Mouse (Mus musculus) cerebral cortex, adult 2 months (tissue): ENCODE measurements around the gene Appl1.

Experiments used
- WGBS: fragments of 180-500 bp; shearing (Covaris S2); methylation state at CpG from one replicate; pipeline ENCODE4 v1.1.7; 2018; 5-methylcytosine and 5-hydroxymethylcytosine counted together

Gene Appl1

GRCm38 (mm10) chr14:26971106-26971789 lies at the start of gene Appl1:
Gene Appl1 (minus strand): TSS chr14:26971232.
- WGBS, result 20% methylated on average over 10 of the region's 10 CpGs

- 77% methylated on average over 14 of the region's 14 CpGs for WGBS
These were observed 48.8 kb upstream of the Appl1 start for GRCm38 (mm10) chr14:27019850-27020249.

- WGBS, result 89% methylated on average over 2 of the region's 2 CpGs
These were observed 46.9 kb upstream of the Appl1 start for GRCm38 (mm10) chr14:27017936-27018335.

- WGBS, result 88% methylated on average over 4 of the region's 4 CpGs
These were observed 42.6 kb upstream of the Appl1 start for GRCm38 (mm10) chr14:27013658-27014057.

GRCm38 (mm10) chr14:27011561-27011960 lies 40.5 kb upstream of the Appl1 start:
- 86% methylated on average over 5 of the region's 5 CpGs for WGBS

- 52% methylated on average over 6 of the region's 6 CpGs for WGBS
These were observed 34.9 kb upstream of the Appl1 start for GRCm38 (mm10) chr14:27005937-27006336.

- 79% methylated on average over 7 of the region's 7 CpGs for WGBS
These were observed 33.9 kb upstream of the Appl1 start for GRCm38 (mm10) chr14:27004906-27005305.

- 21% methylated on average over 11 of the region's 11 CpGs for WGBS
These were observed 29.4 kb upstream of the Appl1 start for GRCm38 (mm10) chr14:27000386-27000785.

- WGBS, result 10% methylated on average over 16 of the region's 16 CpGs
These were observed 23.2 kb upstream of the Appl1 start, which contains the start of gene Hesx1 for GRCm38 (mm10) chr14:26994211-26994741. Gene Hesx1 (plus strand): TSS chr14:26994416.

GRCm38 (mm10) chr14:26993427-26993826 lies 22.4 kb upstream of the Appl1 start:
- 78% methylated on average over 3 of the region's 3 CpGs for WGBS

- WGBS, result 82% methylated on average over 18 of the region's 18 CpGs
These were observed 20.6 kb upstream of the Appl1 start for GRCm38 (mm10) chr14:26991622-26992021.

- 70% methylated on average over 2 of the region's 2 CpGs for WGBS
These were observed 17.7 kb upstream of the Appl1 start for GRCm38 (mm10) chr14:26988694-26989093.

- WGBS, result 68% methylated on average over 5 of the region's 5 CpGs
These were observed 11.1 kb upstream of the Appl1 start for GRCm38 (mm10) chr14:26982150-26982530.

GRCm38 (mm10) chr14:26981494-26982149 lies 10.6 kb upstream of the Appl1 start:
- 66% methylated on average over 5 of the region's 5 CpGs for WGBS

- WGBS, result 95% methylated on average over 8 of the region's 8 CpGs
These were observed 10.0 kb upstream of the Appl1 start for GRCm38 (mm10) chr14:26981021-26981420.

- 96% methylated on average over 3 of the region's 3 CpGs for WGBS
These were observed 8.8 kb upstream of the Appl1 start for GRCm38 (mm10) chr14:26979808-26980207.

- WGBS, result 58% methylated on average over 2 of the region's 2 CpGs
These were observed 6.5 kb upstream of the Appl1 start for GRCm38 (mm10) chr14:26977500-26977899.

GRCm38 (mm10) chr14:26976212-26976611 lies 5.2 kb upstream of the Appl1 start:
- 64% methylated on average over 7 of the region's 7 CpGs for WGBS

- WGBS, result 85% methylated on average over 3 of the region's 3 CpGs
These were observed 4.5 kb upstream of the Appl1 start for GRCm38 (mm10) chr14:26975490-26975889.

- WGBS, result 92% methylated on average over 2 of the region's 2 CpGs
These were observed 2.1 kb upstream of the Appl1 start for GRCm38 (mm10) chr14:26973089-26973488.

- under 1% methylated on average over 53 of the region's 53 CpGs for WGBS
These were observed 546 bp downstream of the Appl1 start for GRCm38 (mm10) chr14:26970439-26970932.

- WGBS, result under 1% methylated on average over 62 of the region's 62 CpGs
These were observed 1.1 kb downstream of the Appl1 start for GRCm38 (mm10) chr14:26969856-26970407.

- 47% methylated on average over 3 of the region's 3 CpGs for WGBS
These were observed 1.9 kb downstream of the Appl1 start for GRCm38 (mm10) chr14:26969164-26969563.
